Mouse (Mus musculus) ES-E14 (cell line): ENCODE data around the gene Astn2. TPM values are rescaled to one million over a fixed set of nuclear protein-coding genes. Genes with fewer than 3 reads are reported as not detected.

Experiments
- DNase-seq: peaks from one replicate; pipeline ENCODE4 v3.0.0-alpha.2; 2013; ENCODE audit warnings: low read depth, low spot score
- H3K27ac ChIP-seq: 2 replicates; pipeline ENCODE4 v1.5.1; 2012; ENCODE audit warnings: low read depth, mild to moderate bottlenecking, low read length, moderate library complexity, mixed read lengths; ENCODE audit not compliant: poor library complexity, insufficient read depth, severe bottlenecking
- H3K36me3 ChIP-seq: 2 replicates; pipeline ENCODE4 v1.6.1; 2012; ENCODE audit warnings: mild to moderate bottlenecking, low read length, moderate library complexity, mixed read lengths; ENCODE audit not compliant: control insufficient read depth, poor library complexity, insufficient read depth, severe bottlenecking
- H3K4me1 ChIP-seq, 2 experiments: fragments of 150-350 bp in 1 of 2; sonication (generic) in 1 of 2; 2 replicates each; pipeline ENCODE4 v1.6.1; 2012; ENCODE audit warnings: low read length in 2 of 2, mild to moderate bottlenecking in 1 of 2, mixed read lengths in 1 of 2; ENCODE audit not compliant: control insufficient read depth in 2 of 2, insufficient read depth in 2 of 2, poor library complexity in 1 of 2
- H3K4me3 ChIP-seq, 2 experiments: fragments of 150-350 bp in 1 of 2; sonication (generic) in 1 of 2; 2 replicates each; pipeline ENCODE4 v1.5.1; 2012; ENCODE audit warnings: low read length in 2 of 2, low read depth in 1 of 2, mild to moderate bottlenecking in 1 of 2, mixed read lengths in 1 of 2; ENCODE audit not compliant: insufficient read depth in 1 of 2, poor library complexity in 1 of 2, severe bottlenecking in 1 of 2
- H3K9ac ChIP-seq: 2 replicates; pipeline ENCODE4 v1.6.1; 2012; ENCODE audit warnings: low read depth, mild to moderate bottlenecking, low read length, mixed read lengths; ENCODE audit not compliant: poor library complexity, insufficient read depth, severe bottlenecking
- H3K9me3 ChIP-seq: fragments of 150-350 bp; sonication (generic); 2 replicates; pipeline ENCODE4 v1.6.1; 2012; ENCODE audit warnings: low read depth, mild to moderate bottlenecking, low read length; ENCODE audit not compliant: control insufficient read depth, insufficient read depth
- CHD2 ChIP-seq: IDR thresholded peaks from 2 replicates; pipeline ENCODE4 v1.6.1; 2014; ENCODE audit warnings: mild to moderate bottlenecking, low read depth, low read length, inconsistent platforms
- HCFC1 ChIP-seq: IDR thresholded peaks from 2 replicates; pipeline ENCODE4 v1.6.1; 2012; ENCODE audit warnings: low read length, inconsistent platforms, borderline replicate concordance; ENCODE audit not compliant: insufficient read depth
- MAFK ChIP-seq: IDR thresholded peaks from 2 replicates; pipeline ENCODE4 v1.6.1; 2014; ENCODE audit warnings: mild to moderate bottlenecking, low read depth, low read length, inconsistent platforms; ENCODE audit not compliant: insufficient read depth
- ZC3H11A ChIP-seq: IDR thresholded peaks from 2 replicates; pipeline ENCODE4 v1.6.1; 2012; ENCODE audit warnings: low read depth, mild to moderate bottlenecking, inconsistent platforms, low read length, borderline replicate concordance
- ZNF384 ChIP-seq: IDR thresholded peaks from 2 replicates; pipeline ENCODE4 v1.6.1; 2012; ENCODE audit warnings: low read depth, low read length, inconsistent platforms
- in situ Hi-C, 2 experiments: fragments of 600-800 bp; cut with MboI; formaldehyde crosslinking; loops; one replicate each; pipeline ENCODE4 v1.15.1; 2025; ENCODE audit warnings: low sequenced_read_pairs in 2 of 2, inconsistent platforms in 1 of 2; ENCODE audit not compliant: unreplicated experiment in 2 of 2
- total RNA-seq: library from RNA; depleted of rRNA; stranded (reverse); fragments of 300-350 nt; gene quantifications from 2 replicates; pipeline ENCODE4 v1.2.3, GENCODE M21; 2012

Gene Astn2
- total RNA-seq, 1 experiment, result 0.04 TPM

- Histone ChIP-seq H3K9ac (no peak overlapping the region), H3K4me1 (no peaks in the 10 kb centered on the region), H3K36me3 (no peaks in the 10 kb centered on the region), H3K9me3 (no peaks in the 10 kb centered on the region), H3K27ac (no peak overlapping the region), H3K4me3 (no peak overlapping the region)
- TF ChIP-seq HCFC1 (no peak), CHD2 (no peak), ZC3H11A (no peak), ZNF384 (no peak)
- in situ Hi-C loops, result no loop called here
- DNase-seq, result no peak
These were observed 642.8 kb downstream of the Astn2 start for GRCm38 (mm10) chr4:65761658-65762057.

- in situ Hi-C loops, result no loop called here
- Histone ChIP-seq H3K36me3 (no peaks in the 10 kb centered on the region), H3K4me1 (no peaks in the 10 kb centered on the region), H3K4me3 (no peak overlapping the region), H3K9ac (no peak overlapping the region), H3K27ac (no peak overlapping the region), H3K9me3 (no peaks in the 10 kb centered on the region)
- TF ChIP-seq HCFC1 (no peak), MAFK (no peak), ZC3H11A (no peak), CHD2 (no peak), ZNF384 (no peak)
- DNase-seq, result no peak
These were observed 645.6 kb downstream of the Astn2 start for GRCm38 (mm10) chr4:65758875-65759201.

DNA sequence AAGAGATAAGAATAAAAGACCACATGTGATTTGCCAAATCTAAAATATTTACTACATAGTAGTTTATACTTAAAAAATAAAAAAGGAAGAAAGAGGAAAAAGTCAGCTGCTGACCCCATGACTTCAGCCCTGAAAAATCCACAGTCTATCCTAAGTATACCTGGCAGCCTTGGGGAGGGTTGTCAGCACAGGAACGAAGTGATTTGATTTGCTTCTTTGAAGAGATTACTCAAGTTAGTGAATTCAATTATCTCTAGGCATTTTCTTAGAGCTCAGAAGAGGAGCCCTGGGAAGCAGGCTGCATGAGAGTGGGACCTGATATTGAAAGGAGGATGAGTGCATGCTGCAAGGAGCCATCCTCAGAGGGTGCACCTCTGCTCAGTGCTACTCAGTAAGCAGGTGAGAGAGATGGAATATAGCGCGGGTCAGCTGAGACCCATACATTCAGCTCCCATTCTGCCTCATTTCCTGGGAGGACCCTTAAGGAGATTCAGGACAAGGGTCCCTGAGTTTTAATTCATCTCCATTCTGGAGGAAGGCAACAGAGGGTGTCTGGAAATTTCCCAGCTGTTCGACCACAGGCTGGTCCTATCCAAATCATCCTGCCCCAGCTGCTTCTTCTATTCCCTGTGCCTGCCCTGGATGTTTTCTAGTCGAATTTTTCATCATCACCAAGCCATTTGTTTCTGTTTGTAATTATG is 646.1 kb downstream of the Astn2 start:
- Histone ChIP-seq H3K9me3 (no peaks in the 10 kb centered on the region), H3K36me3 (no peaks in the 10 kb centered on the region), H3K4me1 (no peaks in the 10 kb centered on the region), H3K9ac (no peak overlapping the region), H3K4me3 (no peak overlapping the region), H3K27ac (no peak overlapping the region)
- DNase-seq, result no peak
- in situ Hi-C loops, result no loop called here
- TF ChIP-seq ZNF384 (no peak), HCFC1 (no peak), CHD2 (no peak), MAFK (no peak), ZC3H11A (no peak)

- TF ChIP-seq HCFC1 (no peak), CHD2 (no peak), ZC3H11A (no peak), ZNF384 (no peak), MAFK (no peak)
- Histone ChIP-seq H3K27ac (no peak overlapping the region), H3K36me3 (no peaks in the 10 kb centered on the region), H3K9ac (no peak overlapping the region), H3K4me1 (no peaks in the 10 kb centered on the region), H3K4me3 (no peak overlapping the region), H3K9me3 (no peaks in the 10 kb centered on the region)
- no peak for DNase-seq
- in situ Hi-C loops, result no loop called here
These were observed 651.5 kb downstream of the Astn2 start for GRCm38 (mm10) chr4:65752941-65753340.

- no peaks in the 10 kb centered on the region for H3K36me3 ChIP-seq
- no peak overlapping the region for H3K4me3 ChIP-seq
- no peaks in the 10 kb centered on the region for H3K4me1 ChIP-seq
- in situ Hi-C loops, result no loop called here
- H3K9ac ChIP-seq, result no peak overlapping the region
- no peaks in the 10 kb centered on the region for H3K9me3 ChIP-seq
- no peak for TF ChIP-seq CHD2
- TF ChIP-seq MAFK, result no peak
- no peak for TF ChIP-seq HCFC1
- TF ChIP-seq ZC3H11A, result no peak
- no peak overlapping the region for H3K27ac ChIP-seq
- DNase-seq, result no peak
These were observed 659.6 kb downstream of the Astn2 start for GRCm38 (mm10) chr4:65744788-65745187.
